Mouse (Mus musculus) heart, adult 8-10 months (tissue): ENCODE data around the gene Spata31d1a. TPM values are rescaled to one million over a fixed set of nuclear protein-coding genes. Genes with fewer than 3 reads are reported as not detected.
"Not testable (repeated sequence)": the region's sequence is repeated elsewhere in the genome, so short reads cannot be mapped to it uniquely, and the experiment has no call there.

Source experiments
- DNase-seq: peaks from one replicate; pipeline ENCODE4 v3.0.0; 2022; ENCODE audit warnings: low spot score
- total RNA-seq, 4 experiments: library from RNA; stranded (reverse); gene quantifications; 2 replicates each; pipeline ENCODE4 v1.2.4; 2022

Spata31d1a gene
- not detected for total RNA-seq

GRCm38 (mm10) chr13:59710230-59710629, at the start of gene Spata31d1a:
TSS of gene Spata31d1a (minus strand) at chr13:59710330.
- DNase-seq, result no peak

GRCm38 (mm10) chr13:59756906-59757305, 46.8 kb upstream of the Spata31d1a start:
- no peak for DNase-seq

- no peak for DNase-seq
Observed at GRCm38 (mm10) chr13:59750310-59750709, 40.2 kb upstream of the Spata31d1a start.

GRCm38 (mm10) chr13:59746711-59747110, 36.6 kb upstream of the Spata31d1a start, which contains the start of gene 1700014D04Rik:
TSS of gene 1700014D04Rik (minus strand) at chr13:59746752.
- no peak for DNase-seq

- DNase-seq, result no peak
Observed at GRCm38 (mm10) chr13:59746164-59746563, 36.0 kb upstream of the Spata31d1a start.

GRCm38 (mm10) chr13:59745462-59745861, 35.3 kb upstream of the Spata31d1a start:
- DNase-seq, result no peak

- DNase-seq, result peak; percentile 16
Observed at GRCm38 (mm10) chr13:59741697-59742096, 31.6 kb upstream of the Spata31d1a start.

GRCm38 (mm10) chr13:59741096-59741495, 31.0 kb upstream of the Spata31d1a start:
- peak; percentile 57 for DNase-seq

- no peak for DNase-seq
Observed at GRCm38 (mm10) chr13:59739397-59739796, 29.3 kb upstream of the Spata31d1a start.

- DNase-seq, result no peak
Observed at GRCm38 (mm10) chr13:59738455-59738854, 28.3 kb upstream of the Spata31d1a start.

- DNase-seq, result no peak
Observed at GRCm38 (mm10) chr13:59735190-59735589, 25.1 kb upstream of the Spata31d1a start.

- not testable (repeated sequence) for DNase-seq
Observed at GRCm38 (mm10) chr13:59734347-59734746, 24.2 kb upstream of the Spata31d1a start.

GRCm38 (mm10) chr13:59733936-59734335, 23.8 kb upstream of the Spata31d1a start:
- DNase-seq, result no peak

- DNase-seq, result no peak
Observed at GRCm38 (mm10) chr13:59731652-59732051, 21.5 kb upstream of the Spata31d1a start, which contains the start of gene Spata31d1d. TSS of gene Spata31d1d (minus strand) at chr13:59731752.

GRCm38 (mm10) chr13:59728378-59729093, 18.4 kb upstream of the Spata31d1a start:
- DNase-seq, result peak; percentile 79

- no peak for DNase-seq
Observed at GRCm38 (mm10) chr13:59726139-59726867, 16.2 kb upstream of the Spata31d1a start.

GRCm38 (mm10) chr13:59722089-59722488, 12.0 kb upstream of the Spata31d1a start:
- not testable (repeated sequence) for DNase-seq

- no peak for DNase-seq
Observed at GRCm38 (mm10) chr13:59719475-59719874, 9.3 kb upstream of the Spata31d1a start.

GRCm38 (mm10) chr13:59718857-59719440, 8.8 kb upstream of the Spata31d1a start:
- peak; percentile 25 for DNase-seq

GRCm38 (mm10) chr13:59713710-59714109, 3.6 kb upstream of the Spata31d1a start:
- DNase-seq, result no peak

- DNase-seq, result not testable (repeated sequence)
Observed at GRCm38 (mm10) chr13:59711984-59712383, 1.9 kb upstream of the Spata31d1a start, which contains the start of gene Spata31d1b. TSS of gene Spata31d1b (plus strand) at chr13:59712284.

GRCm38 (mm10) chr13:59704562-59704961, 5.6 kb downstream of the Spata31d1a start:
- DNase-seq, result peak; percentile 3
